Mouse (Mus musculus) forebrain, embryonic 16.5 days (tissue): ENCODE measurements at regions not wholly inside any gene's neighbourhood (a gene's known extent, or its start where the extent isn't known, plus 50 kb on each side); places are given as distances from the start of the nearest gene placed in this dataset.

ENCODE experiments used
- ATAC-seq: fragments of 200-750 bp; cut with Nextera tagmentation; 2 replicates; pipeline ENCODE4 v1.8.0; 2017; ENCODE audit warnings: mild to moderate bottlenecking, moderate library complexity
- H3K27ac ChIP-seq: fragments of 300-500 bp; sonication (generic); 2 replicates; pipeline ENCODE4 v1.5.1; 2014; ENCODE audit warnings: low read length, control low read depth
- H3K27me3 ChIP-seq: fragments of 300-500 bp; sonication (generic); replicated peaks from 2 replicates; pipeline ENCODE4 v1.6.1; 2014; ENCODE audit warnings: low read length; ENCODE audit not compliant: control insufficient read depth, insufficient read depth
- H3K36me3 ChIP-seq: fragments of 300-500 bp; sonication (generic); 2 replicates; pipeline ENCODE4 v1.6.1; 2014; ENCODE audit not compliant: control insufficient read depth, insufficient read depth
- H3K4me1 ChIP-seq: fragments of 300-500 bp; sonication (generic); replicated peaks from 2 replicates; pipeline ENCODE4 v1.6.1; 2014; ENCODE audit warnings: low read length; ENCODE audit not compliant: control insufficient read depth, insufficient read depth
- H3K4me2 ChIP-seq: fragments of 300-500 bp; sonication (generic); 2 replicates; pipeline ENCODE4 v1.6.1; 2014; ENCODE audit warnings: mild to moderate bottlenecking, low read length, control low read depth
- H3K4me3 ChIP-seq: fragments of 300-500 bp; sonication (generic); replicated peaks from 2 replicates; pipeline ENCODE4 v1.5.1; 2014; ENCODE audit warnings: mild to moderate bottlenecking, low read length, control low read depth
- H3K9ac ChIP-seq: fragments of 300-500 bp; sonication (generic); replicated peaks from 2 replicates; pipeline ENCODE4 v1.6.1; 2014; ENCODE audit warnings: low read depth, low read length, control low read depth
- H3K9me3 ChIP-seq: fragments of 300-500 bp; sonication (generic); 2 replicates; pipeline ENCODE4 v1.6.1; 2016; ENCODE audit warnings: low read length; ENCODE audit not compliant: control insufficient read depth
- WGBS: fragments of 180-500 bp; shearing (Covaris S2); extraction: QIAGEN DNeasy Blood & Tissue Kit; methylation state at CpG from one replicate; pipeline ENCODE4 v1.1.7; 2014; 5-methylcytosine and 5-hydroxymethylcytosine counted together

- Histone ChIP-seq H3K4me2 (no peak overlapping the region), H3K27me3 (no peaks in the 10 kb centered on the region), H3K9ac (no peak overlapping the region), H3K4me1 (peaks cover 16% of the 10 kb centered on the region), H3K9me3 (no peaks in the 10 kb centered on the region), H3K4me3 (no peak overlapping the region), H3K27ac (peak overlapping the region; percentile 34), H3K36me3 (no peaks in the 10 kb centered on the region)
- 43% methylated on average over 4 of the region's 4 CpGs for WGBS
- peak; percentile 65 for ATAC-seq
Observed at GRCm38 (mm10) chr1:193689601-193690000, 319.5 kb upstream of the Camk1g start.

GRCm38 (mm10) chr1:193682917-193683316 lies 312.8 kb upstream of the Camk1g start:
- H3K9ac ChIP-seq = no peak overlapping the region
- no peak for ATAC-seq
- H3K36me3 ChIP-seq = no peaks in the 10 kb centered on the region
- no peak overlapping the region for H3K4me2 ChIP-seq
- no peak overlapping the region for H3K27ac ChIP-seq
- H3K27me3 ChIP-seq = no peaks in the 10 kb centered on the region
- no peaks in the 10 kb centered on the region for H3K9me3 ChIP-seq
- no peak overlapping the region for H3K4me3 ChIP-seq
- WGBS = 42% methylated on average over 2 of the region's 2 CpGs
- peaks cover 7% of the 10 kb centered on the region for H3K4me1 ChIP-seq

GRCm38 (mm10) chr1:193678448-193678847 lies 308.4 kb upstream of the Camk1g start:
- H3K36me3 ChIP-seq = no peaks in the 10 kb centered on the region
- WGBS = 94% methylated on average over 2 of the region's 2 CpGs
- peaks cover 3% of the 10 kb centered on the region for H3K4me1 ChIP-seq
- H3K9me3 ChIP-seq = no peaks in the 10 kb centered on the region
- H3K27ac ChIP-seq = no peak overlapping the region
- H3K4me2 ChIP-seq = no peak overlapping the region
- no peak overlapping the region for H3K9ac ChIP-seq
- H3K27me3 ChIP-seq = no peaks in the 10 kb centered on the region
- no peak overlapping the region for H3K4me3 ChIP-seq
- ATAC-seq = no peak

- H3K4me2 ChIP-seq = no peak overlapping the region
- ATAC-seq = no peak
- H3K27me3 ChIP-seq = no peaks in the 10 kb centered on the region
- H3K4me3 ChIP-seq = no peak overlapping the region
- H3K36me3 ChIP-seq = no peaks in the 10 kb centered on the region
- 45% methylated on average over 3 of the region's 3 CpGs for WGBS
- H3K27ac ChIP-seq = peak overlapping the region; percentile 20; the same call in 1 of the 2 replicates
- H3K9ac ChIP-seq = no peak overlapping the region
- H3K9me3 ChIP-seq = no peaks in the 10 kb centered on the region
- peaks cover 25% of the 10 kb centered on the region for H3K4me1 ChIP-seq
Observed at GRCm38 (mm10) chr1:193673236-193673830, 303.2 kb upstream of the Camk1g start.

GRCm38 (mm10) chr1:193672681-193673080 lies 302.6 kb upstream of the Camk1g start:
- 58% methylated on average over 3 of the region's 3 CpGs for WGBS
- ATAC-seq = no peak
- peak overlapping the region; percentile 20 for H3K27ac ChIP-seq

GRCm38 (mm10) chr1:193671816-193672254 lies 301.7 kb upstream of the Camk1g start:
- Histone ChIP-seq H3K9me3 (no peaks in the 10 kb centered on the region), H3K4me3 (no peak overlapping the region), H3K4me2 (no peak overlapping the region), H3K9ac (no peak overlapping the region), H3K36me3 (no peaks in the 10 kb centered on the region), H3K27ac (peak overlapping the region; percentile 69), H3K4me1 (peaks cover 25% of the 10 kb centered on the region), H3K27me3 (no peaks in the 10 kb centered on the region)
- WGBS = 16% methylated on average over 3 of the region's 3 CpGs
- ATAC-seq = peak; percentile 86

More at GRCm38 (mm10) chr1:193672681-193673080, 302.6 kb upstream of the Camk1g start:
- Histone ChIP-seq H3K4me3 (no peak overlapping the region), H3K4me2 (no peak overlapping the region), H3K9ac (no peak overlapping the region), H3K9me3 (no peaks in the 10 kb centered on the region), H3K4me1 (peaks cover 25% of the 10 kb centered on the region), H3K27me3 (no peaks in the 10 kb centered on the region), H3K36me3 (no peaks in the 10 kb centered on the region)

GRCm38 (mm10) chr1:193671046-193671445 lies 300.9 kb upstream of the Camk1g start:
- Histone ChIP-seq H3K36me3 (no peaks in the 10 kb centered on the region), H3K4me2 (no peak overlapping the region), H3K27ac (peak overlapping the region; percentile 69), H3K4me3 (no peak overlapping the region), H3K9ac (no peak overlapping the region), H3K27me3 (no peaks in the 10 kb centered on the region), H3K9me3 (no peaks in the 10 kb centered on the region), H3K4me1 (peaks cover 25% of the 10 kb centered on the region)
- WGBS = 74% methylated on average over 1 of the region's 1 CpGs
- no peak for ATAC-seq

GRCm38 (mm10) chr1:193670008-193670407 lies 299.9 kb upstream of the Camk1g start:
- H3K9ac ChIP-seq = no peak overlapping the region
- no peak overlapping the region for H3K4me3 ChIP-seq
- H3K9me3 ChIP-seq = no peaks in the 10 kb centered on the region
- no peak overlapping the region for H3K4me2 ChIP-seq
- ATAC-seq = no peak
- H3K27ac ChIP-seq = no peak overlapping the region
- H3K4me1 ChIP-seq = peaks cover 25% of the 10 kb centered on the region
- H3K27me3 ChIP-seq = no peaks in the 10 kb centered on the region
- no peaks in the 10 kb centered on the region for H3K36me3 ChIP-seq

- H3K4me2 ChIP-seq = no peak overlapping the region
- ATAC-seq = no peak
Observed at GRCm38 (mm10) chr1:193668841-193669240, 298.7 kb upstream of the Camk1g start.

GRCm38 (mm10) chr1:193665854-193666253 lies 295.8 kb upstream of the Camk1g start:
- Histone ChIP-seq H3K4me1 (peaks cover 5% of the 10 kb centered on the region), H3K27me3 (no peaks in the 10 kb centered on the region), H3K4me2 (no peak overlapping the region), H3K36me3 (no peaks in the 10 kb centered on the region), H3K4me3 (no peak overlapping the region), H3K9ac (no peak overlapping the region), H3K9me3 (no peaks in the 10 kb centered on the region), H3K27ac (no peak overlapping the region)
- peak; percentile 45; the same call in 1 of the 2 replicates for ATAC-seq
- 49% methylated on average over 5 of the region's 5 CpGs for WGBS

More at GRCm38 (mm10) chr1:193668841-193669240, 298.7 kb upstream of the Camk1g start:
- Histone ChIP-seq H3K36me3 (no peaks in the 10 kb centered on the region), H3K4me1 (peaks cover 25% of the 10 kb centered on the region), H3K9me3 (no peaks in the 10 kb centered on the region), H3K27ac (no peak overlapping the region), H3K9ac (no peak overlapping the region), H3K27me3 (no peaks in the 10 kb centered on the region), H3K4me3 (no peak overlapping the region)
